Mouse (Mus musculus): ENCODE measurements at regions not wholly inside any gene's neighbourhood (a gene's known extent, or its start where the extent isn't known, plus 50 kb on each side); places are given as distances from the start of the nearest gene placed in this dataset.

- Histone ChIP-seq H3K4me2 (ENCODE audit: low read length) (no peak overlapping the region), H3K4me1 (ENCODE audit: control insufficient read depth, insufficient read depth, low read length) (no peaks in the 10 kb centered on the region), H3K4me3 (ENCODE audit: low read depth, low read length) (no peak overlapping the region), H3K9ac (ENCODE audit: low read length) (no peak overlapping the region), H3K9me3 (replicated peaks; ENCODE audit: control insufficient read depth, low read length) (no peaks in the 10 kb centered on the region), H3K36me3 (ENCODE audit: control insufficient read depth, insufficient read depth, low read length) (no peaks in the 10 kb centered on the region), H3K27me3 (replicated peaks; ENCODE audit: control insufficient read depth, insufficient read depth, low read length) (no peaks in the 10 kb centered on the region), H3K27ac (ENCODE audit: low read depth, low read length) (no peak overlapping the region)
- DNase-seq (ENCODE audit: low spot score) = peak; percentile 10
- WGBS = 77% methylated on average over 6 of the region's 6 CpGs
- ATAC-seq = no peak
These were observed 91.0 kb upstream of the Gjb6 start for GRCm38 (mm10) chr14:57224381-57224780.

- H3K27ac ChIP-seq (ENCODE audit: low read depth, low read length) = no peak overlapping the region
- H3K9me3 ChIP-seq (replicated peaks; ENCODE audit: control insufficient read depth, low read length) = no peaks in the 10 kb centered on the region
- no peak overlapping the region for H3K4me3 ChIP-seq (ENCODE audit: low read depth, low read length)
- H3K36me3 ChIP-seq (ENCODE audit: control insufficient read depth, insufficient read depth, low read length) = no peaks in the 10 kb centered on the region
- 94% methylated on average over 4 of the region's 4 CpGs for WGBS
- no peak for ATAC-seq
- H3K9ac ChIP-seq (ENCODE audit: low read length) = no peak overlapping the region
- DNase-seq (ENCODE audit: low spot score) = no peak
- no peak overlapping the region for H3K4me2 ChIP-seq (ENCODE audit: low read length)
- H3K4me1 ChIP-seq (ENCODE audit: control insufficient read depth, insufficient read depth, low read length) = no peaks in the 10 kb centered on the region
- H3K27me3 ChIP-seq (replicated peaks; ENCODE audit: control insufficient read depth, insufficient read depth, low read length) = no peaks in the 10 kb centered on the region
These were observed 86.9 kb upstream of the Gjb6 start for GRCm38 (mm10) chr14:57220343-57220742.

GRCm38 (mm10) chr14:57219643-57220042 is 86.2 kb upstream of the Gjb6 start:
- ATAC-seq (no peak), DNase-seq (ENCODE audit: low spot score) (no peak)
- H3K4me1 ChIP-seq (ENCODE audit: control insufficient read depth, insufficient read depth, low read length) = no peaks in the 10 kb centered on the region
- no peak overlapping the region for H3K9ac ChIP-seq (ENCODE audit: low read length)
- 48% methylated on average over 1 of the region's 1 CpGs for WGBS
- H3K4me2 ChIP-seq (ENCODE audit: low read length) = no peak overlapping the region
- H3K27ac ChIP-seq (ENCODE audit: low read depth, low read length) = no peak overlapping the region
- no peaks in the 10 kb centered on the region for H3K9me3 ChIP-seq (replicated peaks; ENCODE audit: control insufficient read depth, low read length)
- H3K36me3 ChIP-seq (ENCODE audit: control insufficient read depth, insufficient read depth, low read length) = no peaks in the 10 kb centered on the region
- H3K27me3 ChIP-seq (replicated peaks; ENCODE audit: control insufficient read depth, insufficient read depth, low read length) = no peaks in the 10 kb centered on the region
- H3K4me3 ChIP-seq (ENCODE audit: low read depth, low read length) = no peak overlapping the region

GRCm38 (mm10) chr14:57219097-57219618 is 85.7 kb upstream of the Gjb6 start:
- no peak overlapping the region for H3K4me3 ChIP-seq (ENCODE audit: low read depth, low read length)
- no peaks in the 10 kb centered on the region for H3K9me3 ChIP-seq (replicated peaks; ENCODE audit: control insufficient read depth, low read length)
- no peaks in the 10 kb centered on the region for H3K36me3 ChIP-seq (ENCODE audit: control insufficient read depth, insufficient read depth, low read length)
- no peak overlapping the region for H3K27ac ChIP-seq (ENCODE audit: low read depth, low read length)
- no peak overlapping the region for H3K9ac ChIP-seq (ENCODE audit: low read length)
- ATAC-seq (no peak), DNase-seq (ENCODE audit: low spot score) (no peak)
- no peaks in the 10 kb centered on the region for H3K4me1 ChIP-seq (ENCODE audit: control insufficient read depth, insufficient read depth, low read length)
- H3K4me2 ChIP-seq (ENCODE audit: low read length) = no peak overlapping the region
- H3K27me3 ChIP-seq (replicated peaks; ENCODE audit: control insufficient read depth, insufficient read depth, low read length) = no peaks in the 10 kb centered on the region
- 72% methylated on average over 4 of the region's 4 CpGs for WGBS

GRCm38 (mm10) chr14:57187814-57188213 is 54.4 kb upstream of the Gjb6 start:
- Histone ChIP-seq H3K9ac (ENCODE audit: low read length) (no peak overlapping the region), H3K27me3 (replicated peaks; ENCODE audit: control insufficient read depth, insufficient read depth, low read length) (no peaks in the 10 kb centered on the region), H3K4me2 (ENCODE audit: low read length) (no peak overlapping the region), H3K9me3 (replicated peaks; ENCODE audit: control insufficient read depth, low read length) (no peaks in the 10 kb centered on the region), H3K4me3 (ENCODE audit: low read depth, low read length) (no peak overlapping the region), H3K27ac (ENCODE audit: low read depth, low read length) (no peak overlapping the region), H3K36me3 (ENCODE audit: control insufficient read depth, insufficient read depth, low read length) (no peaks in the 10 kb centered on the region), H3K4me1 (ENCODE audit: control insufficient read depth, insufficient read depth, low read length) (no peaks in the 10 kb centered on the region)
- ATAC-seq = no peak
- WGBS = 92% methylated on average over 1 of the region's 1 CpGs
- DNase-seq (ENCODE audit: low spot score) = no peak
